Mouse (Mus musculus): Measurements from ENCODE around the gene Thsd1. TPM values are rescaled to one million over a fixed set of nuclear protein-coding genes. Genes with fewer than 3 reads are reported as not detected.

The Thsd1 gene
- total and polyA plus RNA-seq, 3 experiments, result 4.4 to 4.8 (median 4.8) TPM

DNA sequence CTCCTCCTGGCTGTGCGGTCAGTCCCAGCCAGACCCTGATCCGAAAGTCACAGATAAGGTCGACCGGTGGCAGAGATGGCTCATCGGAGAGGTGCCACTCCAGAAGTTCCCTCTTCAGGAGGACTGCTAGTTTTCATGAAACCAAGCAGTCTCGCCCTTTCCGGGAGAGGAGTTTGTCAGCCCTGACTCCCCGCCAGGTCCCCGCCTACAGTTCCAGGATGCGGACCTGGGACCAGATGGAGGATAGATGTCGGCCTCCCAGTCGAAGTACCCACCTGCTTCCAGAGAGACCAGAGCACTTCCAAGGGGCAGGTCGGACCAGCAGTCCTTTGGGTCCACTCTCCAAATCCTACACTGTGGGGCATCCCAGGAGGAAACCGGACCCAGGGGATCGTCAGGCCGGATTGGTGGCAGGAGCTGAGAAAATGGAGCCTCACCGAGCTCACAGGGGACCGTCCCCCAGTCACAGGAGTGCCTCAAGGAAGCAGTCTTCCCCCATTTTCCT, 31.9 kb downstream of the Thsd1 start:
- H3K4me1 ChIP-seq (ENCODE audit: control insufficient read depth, insufficient read depth, low read length), result peaks cover 9% of the 10 kb centered on the region
- H3K36me3 ChIP-seq (ENCODE audit: control insufficient read depth, insufficient read depth, low read length), result peaks cover 5% of the 10 kb centered on the region; the same call in 1 of the 2 replicates
- H3K27me3 ChIP-seq (ENCODE audit: control insufficient read depth, insufficient read depth, low read length), result 0 out of 2 replicates have a peak, but pooled peaks cover 1% of the 10 kb centered on the region
- H3K79me2 ChIP-seq (replicated peaks; ENCODE audit: control insufficient read depth, insufficient read depth, low read length), result no peaks in the 10 kb centered on the region; the same call in 1 of the 2 replicates
- intact Hi-C loops (cut with DNase I), result loop anchor here (2.0 kb wide), 1 partner anchor 30 kb away; no protein-coding TSS in a partner anchor
- H3K27ac ChIP-seq, result peak overlapping the region; percentile 78
- DNase-seq, result peak; percentile 44 to 53
- WGBS, result 56% methylated on average over 18 of the region's 18 CpGs
- no peak overlapping the region for H3K4me3 ChIP-seq
- H3K9ac ChIP-seq (ENCODE audit: low read depth, low read length), result no peak overlapping the region
- no peak for TF ChIP-seq POLR2A (IDR thresholded peaks at IDR 0.05; ENCODE audit: insufficient read depth, low read depth, low read length)
- TF ChIP-seq CTCF (IDR thresholded peaks at IDR 0.05), result no peak
- no peak for TF ChIP-seq EP300 (IDR thresholded peaks at IDR 0.05; ENCODE audit: insufficient read depth, low read depth, low read length)

DNA sequence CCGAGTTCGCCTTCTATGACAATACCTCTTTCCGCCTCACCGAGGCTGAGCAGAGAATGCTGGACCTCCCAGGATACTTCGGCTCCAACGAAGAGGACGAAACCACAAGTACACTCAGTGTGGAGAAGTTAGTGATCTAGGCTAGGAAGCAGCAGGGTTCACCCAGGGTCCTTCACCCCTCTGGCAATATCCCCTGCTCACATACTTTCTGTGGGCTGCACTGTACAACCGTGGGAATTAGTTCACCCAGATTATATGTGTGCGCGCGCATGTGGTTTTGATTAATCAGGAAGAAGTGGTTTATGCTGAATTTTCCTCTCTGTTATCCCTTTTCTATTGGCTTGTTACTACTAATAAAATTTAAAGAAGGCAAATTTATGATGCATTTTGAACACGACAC, 32.4 kb downstream of the Thsd1 start:
- intact Hi-C loops (cut with DNase I), result loop anchor here (2.0 kb wide), 1 partner anchor 31 kb away; no protein-coding TSS in a partner anchor
- 0 out of 2 replicates have a peak, but pooled peaks cover 1% of the 10 kb centered on the region for H3K27me3 ChIP-seq (ENCODE audit: control insufficient read depth, insufficient read depth, low read length)
- no peak for DNase-seq
- H3K27ac ChIP-seq, result peak overlapping the region; percentile 78
- no peaks in the 10 kb centered on the region; the same call in 1 of the 2 replicates for H3K79me2 ChIP-seq (replicated peaks; ENCODE audit: control insufficient read depth, insufficient read depth, low read length)
- H3K9ac ChIP-seq (ENCODE audit: low read depth, low read length), result no peak overlapping the region
- H3K4me3 ChIP-seq, result no peak overlapping the region
- H3K4me1 ChIP-seq (ENCODE audit: control insufficient read depth, insufficient read depth, low read length), result peaks cover 10% of the 10 kb centered on the region
- WGBS, result 65% methylated on average over 12 of the region's 12 CpGs
- no peak for TF ChIP-seq EP300 (IDR thresholded peaks at IDR 0.05; ENCODE audit: insufficient read depth, low read depth, low read length)
- TF ChIP-seq CTCF (IDR thresholded peaks at IDR 0.05), result no peak
- no peak for TF ChIP-seq POLR2A (IDR thresholded peaks at IDR 0.05; ENCODE audit: insufficient read depth, low read depth, low read length)
- peaks cover 5% of the 10 kb centered on the region; the same call in 1 of the 2 replicates for H3K36me3 ChIP-seq (ENCODE audit: control insufficient read depth, insufficient read depth, low read length)

DNA sequence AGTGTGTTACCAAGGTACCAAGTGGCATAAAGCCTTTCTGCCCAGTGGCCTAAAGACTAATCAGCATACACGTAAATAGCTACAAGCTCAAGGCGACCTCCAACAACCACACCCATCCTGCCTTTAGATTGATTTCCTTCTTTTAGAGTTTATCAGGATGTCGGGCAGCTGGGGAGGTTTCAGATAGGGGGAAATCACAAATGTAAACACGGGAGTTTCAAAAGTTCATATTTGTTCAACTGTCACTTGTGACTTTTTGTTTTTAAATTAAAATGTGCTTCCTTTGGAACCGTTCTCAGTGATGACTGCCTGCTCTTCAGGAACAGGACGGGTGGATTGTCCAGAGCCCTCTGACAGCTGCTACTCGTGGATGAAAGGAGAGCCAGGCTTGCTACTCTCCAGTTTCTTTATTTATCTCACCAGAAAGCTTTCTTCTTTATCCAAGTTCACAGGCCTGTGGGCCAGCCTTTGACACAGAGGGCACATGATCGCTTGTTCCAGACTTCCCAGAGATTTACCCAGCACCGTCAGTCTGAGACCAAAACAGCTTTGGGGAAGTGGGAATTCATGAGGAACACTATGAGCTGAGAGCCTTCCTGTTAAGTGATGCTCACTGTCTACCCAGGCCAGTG, 33.1 kb downstream of the Thsd1 start:
- Histone ChIP-seq H3K79me2 (replicated peaks; ENCODE audit: control insufficient read depth, insufficient read depth, low read length) (no peaks in the 10 kb centered on the region; the same call in 1 of the 2 replicates), H3K27ac (peak overlapping the region; percentile 78), H3K9ac (ENCODE audit: low read depth, low read length) (no peak overlapping the region), H3K27me3 (ENCODE audit: control insufficient read depth, insufficient read depth, low read length) (0 out of 2 replicates have a peak, but pooled peaks cover 1% of the 10 kb centered on the region), H3K36me3 (ENCODE audit: control insufficient read depth, insufficient read depth, low read length) (peaks cover 5% of the 10 kb centered on the region), H3K4me3 (no peak overlapping the region), H3K4me1 (ENCODE audit: control insufficient read depth, insufficient read depth, low read length) (peaks cover 11% of the 10 kb centered on the region)
- no peak for TF ChIP-seq EP300 (IDR thresholded peaks at IDR 0.05; ENCODE audit: insufficient read depth, low read depth, low read length)
- 8% methylated on average over 9 of the region's 9 CpGs for WGBS
- intact Hi-C loops (cut with DNase I), result loop anchor here (2.0 kb wide), 1 partner anchor 67 kb away; the partner anchor contains the start of gene Vps36
- peak; percentile 26 to 36 for DNase-seq

DNA sequence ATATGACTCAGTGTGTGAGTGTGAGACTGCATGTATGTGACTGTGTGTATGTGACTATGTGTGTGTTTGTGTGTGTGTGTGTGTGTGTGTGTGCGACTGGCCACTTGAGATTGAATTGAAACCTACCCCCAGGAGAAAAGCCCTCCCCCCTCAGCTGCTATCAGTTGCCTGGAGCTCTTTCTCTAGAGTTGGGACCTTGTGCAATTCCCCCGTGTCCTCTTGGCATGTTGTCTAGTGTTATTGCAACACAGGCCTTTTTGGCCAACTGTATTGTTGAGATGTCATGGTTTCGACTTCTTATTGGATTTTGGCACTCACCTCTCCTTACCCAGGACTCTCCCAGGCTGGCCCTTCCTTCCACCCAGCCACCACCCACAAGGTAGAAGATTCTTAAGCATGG, 35.2 kb downstream of the Thsd1 start:
- peaks cover 5% of the 10 kb centered on the region for H3K36me3 ChIP-seq (ENCODE audit: control insufficient read depth, insufficient read depth, low read length)
- peaks cover 11% of the 10 kb centered on the region for H3K4me1 ChIP-seq (ENCODE audit: control insufficient read depth, insufficient read depth, low read length)
- H3K27ac ChIP-seq, result no peak overlapping the region
- H3K9ac ChIP-seq (ENCODE audit: low read depth, low read length), result no peak overlapping the region
- peak; percentile 35 to 46 for DNase-seq
- TF ChIP-seq CTCF (IDR thresholded peaks at IDR 0.05), result no peak
- no peak for TF ChIP-seq POLR2A (IDR thresholded peaks at IDR 0.05; ENCODE audit: insufficient read depth, low read depth, low read length)
- no peak for TF ChIP-seq EP300 (IDR thresholded peaks at IDR 0.05; ENCODE audit: insufficient read depth, low read depth, low read length)
- H3K27me3 ChIP-seq (ENCODE audit: control insufficient read depth, insufficient read depth, low read length), result 0 out of 2 replicates have a peak, but pooled peaks cover 1% of the 10 kb centered on the region
- intact Hi-C loops (cut with DNase I), result no loop called here
- H3K4me3 ChIP-seq, result no peak overlapping the region
- WGBS, result 44% methylated on average over 3 of the region's 3 CpGs
- H3K79me2 ChIP-seq (replicated peaks; ENCODE audit: control insufficient read depth, insufficient read depth, low read length), result no peaks in the 10 kb centered on the region; the same call in 1 of the 2 replicates

DNA sequence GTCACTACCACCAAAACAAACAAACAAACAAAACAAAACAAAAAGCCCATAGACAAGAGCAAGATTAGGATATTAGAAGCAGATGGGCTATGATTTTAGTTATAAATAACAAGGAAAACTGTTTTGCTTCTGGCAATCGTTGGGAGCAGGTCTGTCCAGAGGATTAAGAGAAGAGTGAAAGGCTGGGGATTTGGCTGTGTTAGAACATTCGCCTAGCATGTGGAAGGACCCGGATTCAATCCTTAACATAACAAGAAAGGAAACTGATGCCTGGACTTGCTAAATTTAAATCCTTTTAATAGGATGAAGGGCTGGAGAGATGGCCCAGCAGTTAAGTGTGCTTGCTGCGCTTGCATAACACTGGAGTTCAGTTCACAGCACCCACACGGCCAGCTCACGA, 37.2 kb downstream of the Thsd1 start:
- Histone ChIP-seq H3K79me2 (replicated peaks; ENCODE audit: control insufficient read depth, insufficient read depth, low read length) (no peaks in the 10 kb centered on the region; the same call in 1 of the 2 replicates), H3K27me3 (ENCODE audit: control insufficient read depth, insufficient read depth, low read length) (0 out of 2 replicates have a peak, but pooled peaks cover 1% of the 10 kb centered on the region), H3K4me3 (no peak overlapping the region), H3K36me3 (ENCODE audit: control insufficient read depth, insufficient read depth, low read length) (peaks cover 5% of the 10 kb centered on the region), H3K27ac (no peak overlapping the region), H3K9ac (ENCODE audit: low read depth, low read length) (no peak overlapping the region), H3K4me1 (ENCODE audit: control insufficient read depth, insufficient read depth, low read length) (peaks cover 10% of the 10 kb centered on the region)
- WGBS, result 69% methylated on average over 6 of the region's 6 CpGs
- no peak for TF ChIP-seq CTCF (IDR thresholded peaks at IDR 0.05)
- TF ChIP-seq EP300 (IDR thresholded peaks at IDR 0.05; ENCODE audit: insufficient read depth, low read depth, low read length), result no peak
- TF ChIP-seq POLR2A (IDR thresholded peaks at IDR 0.05; ENCODE audit: insufficient read depth, low read depth, low read length), result no peak
- intact Hi-C loops (cut with DNase I), result no loop called here
- DNase-seq, result no peak

DNA sequence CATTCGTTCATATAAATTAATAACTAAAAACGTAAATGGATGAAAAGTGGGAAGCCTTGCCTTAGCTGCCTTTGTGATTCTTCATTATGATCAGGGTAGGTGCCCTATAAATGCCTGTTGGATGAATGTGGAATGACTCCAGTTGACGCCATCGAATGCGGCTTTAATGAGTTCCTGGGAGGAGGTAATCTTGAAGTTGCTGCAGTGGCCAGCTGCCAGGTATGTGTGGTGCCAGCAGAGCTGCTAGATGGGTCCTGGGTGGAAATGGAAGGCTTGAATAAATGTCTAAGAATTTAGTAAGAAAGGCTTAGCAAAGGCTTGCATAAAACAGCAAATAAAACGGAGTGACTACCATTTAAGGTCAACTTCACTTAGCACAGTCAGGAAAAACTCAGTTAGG, 37.7 kb downstream of the Thsd1 start:
- H3K9ac ChIP-seq (ENCODE audit: low read depth, low read length), result no peak overlapping the region
- H3K4me3 ChIP-seq, result no peak overlapping the region
- intact Hi-C loops (cut with DNase I), result no loop called here
- WGBS, result 45% methylated on average over 6 of the region's 6 CpGs
- no peak for TF ChIP-seq CTCF (IDR thresholded peaks at IDR 0.05)
- no peak for TF ChIP-seq EP300 (IDR thresholded peaks at IDR 0.05; ENCODE audit: insufficient read depth, low read depth, low read length)
- TF ChIP-seq POLR2A (IDR thresholded peaks at IDR 0.05; ENCODE audit: insufficient read depth, low read depth, low read length), result no peak
- DNase-seq, result peak in 1 of 2 experiments; percentile 12
- H3K27me3 ChIP-seq (ENCODE audit: control insufficient read depth, insufficient read depth, low read length), result 0 out of 2 replicates have a peak, but pooled peaks cover 1% of the 10 kb centered on the region
- no peak overlapping the region for H3K27ac ChIP-seq
- H3K36me3 ChIP-seq (ENCODE audit: control insufficient read depth, insufficient read depth, low read length), result peaks cover 5% of the 10 kb centered on the region
- no peaks in the 10 kb centered on the region; the same call in 1 of the 2 replicates for H3K79me2 ChIP-seq (replicated peaks; ENCODE audit: control insufficient read depth, insufficient read depth, low read length)
- peaks cover 7% of the 10 kb centered on the region for H3K4me1 ChIP-seq (ENCODE audit: control insufficient read depth, insufficient read depth, low read length)
